Comparison of ENCODE assay signal across 19 mouse cellular contexts in genomic region chr14:79160966-79161365, GRCm38 (mm10).
"Had no signal": no experiment of that assay in that cellular context is flagged by ENCODE, and none has a peak within 500 bp of the region (broad histone marks: within the 10 kb centered on the region; RNA-seq: fewer than 3 reads in every experiment).

No protein-coding gene starts in this region.

- H3K27ac ChIP-seq: layer of hippocampus, adult 2 months; limb, embryonic 10.5 days; limb, embryonic 13.5 days; liver, embryonic 12.5 days; liver, embryonic 15.5 days; midbrain, embryonic 13.5 days; stomach, postnatal 0 days had no signal

- ATAC-seq: intestine, embryonic 16.5 days; liver, embryonic 12.5 days; midbrain, embryonic 13.5 days; midbrain, embryonic 16.5 days had no signal

- H3K9ac ChIP-seq: limb, embryonic 13.5 days; liver, embryonic 12.5 days; liver, embryonic 15.5 days; lung, embryonic 14.5 days; midbrain, embryonic 13.5 days had no signal

- H3K4me3 ChIP-seq: layer of hippocampus, adult 2 months; limb, embryonic 10.5 days; limb, embryonic 13.5 days; liver, embryonic 12.5 days; liver, embryonic 15.5 days; midbrain, embryonic 13.5 days; myocyte had no signal

- H3K36me3 ChIP-seq: limb, embryonic 10.5 days; liver, embryonic 12.5 days; liver, embryonic 15.5 days; midbrain, embryonic 13.5 days had no signal

- H3K27me3 ChIP-seq: limb, embryonic 13.5 days; liver, embryonic 12.5 days; liver, embryonic 15.5 days; midbrain, embryonic 13.5 days had no signal

- DNase-seq: kidney, adult 18-20 months; kidney, adult 9 months; kidney, postnatal 14 days; layer of hippocampus, adult 9-11 months; liver; lung, embryonic 14.5 days; right cerebral cortex, postnatal 14 days; right cerebral cortex, postnatal 4 days; thymus, postnatal 25 days had no signal

- H3K9me3 ChIP-seq: limb, embryonic 10.5 days; limb, embryonic 13.5 days; liver, embryonic 12.5 days; liver, embryonic 15.5 days; midbrain, embryonic 13.5 days had no signal

- H3K4me2 ChIP-seq: limb, embryonic 13.5 days; liver, embryonic 12.5 days; liver, embryonic 15.5 days; lung, embryonic 14.5 days; midbrain, embryonic 13.5 days had no signal

- H3K4me1 ChIP-seq: liver, embryonic 15.5 days had no signal
